Mouse (Mus musculus): ENCODE measurements around the gene Lcn2.
"Not testable (repeated sequence)": the region's sequence is repeated elsewhere in the genome, so short reads cannot be mapped to it uniquely, and the experiment has no call there.

Lcn2 gene

GRCm38 (mm10) chr2:32363376-32364106, 24.5 kb downstream of the Lcn2 start:
- no peak for DNase-seq

- peak; percentile 94 for DNase-seq
These were observed 25.2 kb downstream of the Lcn2 start for GRCm38 (mm10) chr2:32362817-32363340.

- not testable (repeated sequence) for DNase-seq
These were observed 25.8 kb downstream of the Lcn2 start for GRCm38 (mm10) chr2:32362274-32362673.

- DNase-seq = peak; percentile 91
These were observed 26.6 kb downstream of the Lcn2 start for GRCm38 (mm10) chr2:32361437-32361836.

- peak; percentile 91 for DNase-seq
These were observed 27.3 kb downstream of the Lcn2 start for GRCm38 (mm10) chr2:32360741-32361140.

GRCm38 (mm10) chr2:32358381-32358780, 29.7 kb downstream of the Lcn2 start:
- DNase-seq = peak; percentile 50

GRCm38 (mm10) chr2:32357710-32358109, 30.3 kb downstream of the Lcn2 start:
- peak; percentile 41 for DNase-seq

GRCm38 (mm10) chr2:32356216-32356615, 31.8 kb downstream of the Lcn2 start:
- DNase-seq = peak; percentile 32

GRCm38 (mm10) chr2:32354336-32354895, 33.6 kb downstream of the Lcn2 start:
- DNase-seq = peak; percentile 60

- DNase-seq = peak; percentile 59
These were observed 34.2 kb downstream of the Lcn2 start for GRCm38 (mm10) chr2:32353836-32354235.

- DNase-seq = peak; percentile 96
These were observed 35.0 kb downstream of the Lcn2 start, which contains the start of gene Dnm1 for GRCm38 (mm10) chr2:32353007-32353542. Gene Dnm1 (minus strand): TSS chr2:32353338.

- DNase-seq = peak; percentile 88
These were observed 35.7 kb downstream of the Lcn2 start, which contains the start of gene Ciz1 for GRCm38 (mm10) chr2:32352151-32353006. Gene Ciz1 (plus strand): TSS chr2:32352327.

- peak; percentile 86 for DNase-seq
These were observed 36.5 kb downstream of the Lcn2 start for GRCm38 (mm10) chr2:32351471-32351961.

- DNase-seq = peak; percentile 83
These were observed 37.5 kb downstream of the Lcn2 start for GRCm38 (mm10) chr2:32350471-32351051.

GRCm38 (mm10) chr2:32349625-32350255, 38.3 kb downstream of the Lcn2 start:
- peak; percentile 71 for DNase-seq

GRCm38 (mm10) chr2:32348311-32348710, 39.7 kb downstream of the Lcn2 start:
- DNase-seq = peak; percentile 88

- DNase-seq = no peak
These were observed 41.0 kb downstream of the Lcn2 start for GRCm38 (mm10) chr2:32347019-32347418.

- peak; percentile 67 for DNase-seq
These were observed 43.3 kb downstream of the Lcn2 start for GRCm38 (mm10) chr2:32344598-32345321.

- DNase-seq = peak; percentile 98
These were observed 44.0 kb downstream of the Lcn2 start for GRCm38 (mm10) chr2:32344056-32344455.

- DNase-seq = no peak
These were observed 44.7 kb downstream of the Lcn2 start for GRCm38 (mm10) chr2:32343351-32343671.

Data from cerebellum, adult 9-11 months (tissue).